Mouse (Mus musculus) hindbrain, embryonic 14.5 days (tissue): ENCODE measurements around the gene Stradb. TPM values are rescaled to one million over a fixed set of nuclear protein-coding genes. Genes with fewer than 3 reads are reported as not detected.
A peak's percentile ranks its signal among the peaks of the same experiment; 100 is the strongest.
"Not testable (repeated sequence)": the region's sequence is repeated elsewhere in the genome, so short reads cannot be mapped to it uniquely, and the experiment has no call there.

Source experiments
- ATAC-seq: fragments of 200-750 bp; cut with Nextera tagmentation; 2 replicates; pipeline ENCODE4 v1.8.0; 2017; ENCODE audit warnings: moderate number of reproducible peaks, mild to moderate bottlenecking, moderate TSS enrichment, moderate library complexity; ENCODE audit not compliant: low FRiP score
- DNase-seq: peaks from one replicate; pipeline ENCODE4 v3.0.0-alpha.2; 2015; ENCODE audit warnings: low spot score
- H3K27ac ChIP-seq: fragments of 300-500 bp; sonication (generic); 2 replicates; pipeline ENCODE4 v1.5.1; 2014; ENCODE audit warnings: mild to moderate bottlenecking, moderate library complexity
- H3K27me3 ChIP-seq: fragments of 300-500 bp; sonication (generic); 2 replicates; pipeline ENCODE4 v1.6.1; 2014; ENCODE audit warnings: mild to moderate bottlenecking, low read length, mixed read lengths; ENCODE audit not compliant: control insufficient read depth, insufficient read depth
- H3K36me3 ChIP-seq: fragments of 300-500 bp; sonication (generic); replicated peaks from 2 replicates; pipeline ENCODE4 v1.6.1; 2014; ENCODE audit not compliant: control insufficient read depth, insufficient read depth
- H3K4me1 ChIP-seq: fragments of 300-500 bp; sonication (generic); replicated peaks from 2 replicates; pipeline ENCODE4 v1.6.1; 2014; ENCODE audit warnings: antibody characterized with exemption, low read length, mixed read lengths; ENCODE audit not compliant: control insufficient read depth, insufficient read depth
- H3K4me2 ChIP-seq: fragments of 300-500 bp; sonication (generic); replicated peaks from 2 replicates; pipeline ENCODE4 v1.6.1; 2014; ENCODE audit warnings: mild to moderate bottlenecking, moderate library complexity
- H3K4me3 ChIP-seq: fragments of 300-500 bp; sonication (generic); replicated peaks from 2 replicates; pipeline ENCODE4 v1.5.1; 2014; ENCODE audit warnings: mild to moderate bottlenecking, low read length
- H3K9ac ChIP-seq: fragments of 300-500 bp; sonication (generic); 2 replicates; pipeline ENCODE4 v1.6.1; 2014
- H3K9me3 ChIP-seq: fragments of 300-500 bp; sonication (generic); 2 replicates; pipeline ENCODE4 v1.6.1; 2016; ENCODE audit warnings: low read length; ENCODE audit not compliant: control insufficient read depth
- WGBS: fragments of 180-500 bp; shearing (Covaris S2); extraction: QIAGEN DNeasy Blood & Tissue Kit; methylation state at CpG from one replicate; pipeline ENCODE4 v1.1.7; 2014; 5-methylcytosine and 5-hydroxymethylcytosine counted together
- polyA plus RNA-seq: library from polyadenylated mRNA; unstranded; fragments of >200 nt; fragmentation: Nextera tagmentation; extraction: Ambion mirVana; gene quantifications from 2 replicates; pipeline ENCODE4 v1.2.1, GENCODE M21; 2014

The Stradb gene
- polyA plus RNA-seq, 1 experiment from 2014 or later: 103 TPM

DNA sequence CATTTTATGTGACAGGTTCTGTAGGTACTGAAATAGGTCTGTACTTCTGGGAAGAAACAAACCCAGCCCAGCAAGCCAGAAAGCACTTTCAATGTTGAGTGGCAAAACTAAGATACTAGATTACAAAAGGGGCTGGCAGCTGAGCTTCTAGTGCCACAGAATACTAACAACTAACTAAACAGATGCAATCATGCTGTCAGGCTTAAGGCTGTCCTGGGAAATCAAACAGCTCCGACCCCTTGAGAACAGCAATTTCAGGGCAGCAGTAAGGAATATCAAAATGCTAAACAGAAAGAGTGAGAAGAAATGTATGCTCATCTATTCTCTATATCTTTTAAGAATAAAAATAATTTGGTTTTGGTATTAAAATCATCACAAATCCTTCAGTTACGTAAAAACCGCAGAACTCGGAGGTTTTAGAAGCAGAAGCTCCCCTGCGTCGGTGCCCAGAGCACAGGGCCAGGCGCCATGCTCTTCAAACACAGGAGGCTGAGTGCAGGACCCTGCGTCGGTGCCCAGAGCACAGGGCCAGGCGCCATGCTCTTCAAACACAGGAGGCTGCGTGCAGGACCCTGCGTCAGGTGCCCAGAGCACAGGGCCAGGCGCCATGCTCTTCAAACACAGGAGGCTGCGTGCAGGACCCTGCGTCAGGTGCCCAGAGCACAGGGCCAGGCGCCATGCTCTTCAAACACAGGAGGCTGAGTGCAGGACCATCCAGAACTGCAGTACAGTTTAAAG is 14.4 kb upstream of the Stradb start:
- H3K9me3 ChIP-seq, H3K4me1 ChIP-seq, H3K9ac ChIP-seq, ATAC-seq, H3K27ac ChIP-seq, DNase-seq, H3K36me3 ChIP-seq, H3K4me3 ChIP-seq, H3K27me3 ChIP-seq, H3K4me2 ChIP-seq: not testable (repeated sequence)
- 72% methylated on average over 16 of the region's 16 CpGs for WGBS

DNA sequence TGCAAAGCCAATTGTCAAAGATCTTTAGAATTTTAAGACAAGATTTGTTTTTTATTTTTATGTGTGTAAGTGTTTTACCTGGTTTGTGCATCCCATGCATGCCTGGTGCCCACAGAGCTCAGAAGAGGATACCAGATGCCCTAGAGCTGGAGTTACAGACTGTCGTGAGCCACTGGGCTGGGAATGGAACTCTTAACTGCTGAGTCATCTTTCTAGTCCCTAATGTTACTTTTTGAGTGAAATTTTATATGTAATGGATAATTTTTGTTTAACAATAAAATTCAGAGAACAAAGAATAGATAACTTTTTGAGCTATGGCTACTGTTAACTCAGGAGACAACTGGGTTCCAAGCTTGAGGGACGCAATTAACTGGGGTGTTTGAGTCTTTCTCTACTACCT is 13.6 kb upstream of the Stradb start:
- H3K4me1 ChIP-seq: peaks cover 5% of the 10 kb centered on the region
- no peaks in the 10 kb centered on the region for H3K36me3 ChIP-seq
- DNase-seq (no peak), ATAC-seq (no peak)
- 83% methylated on average over 2 of the region's 2 CpGs for WGBS
- H3K4me2 ChIP-seq: no peak overlapping the region
- no peaks in the 10 kb centered on the region for H3K27me3 ChIP-seq
- H3K4me3 ChIP-seq: no peak overlapping the region
- no peak overlapping the region for H3K27ac ChIP-seq
- H3K9ac ChIP-seq: no peak overlapping the region
- H3K9me3 ChIP-seq: no peaks in the 10 kb centered on the region

DNA sequence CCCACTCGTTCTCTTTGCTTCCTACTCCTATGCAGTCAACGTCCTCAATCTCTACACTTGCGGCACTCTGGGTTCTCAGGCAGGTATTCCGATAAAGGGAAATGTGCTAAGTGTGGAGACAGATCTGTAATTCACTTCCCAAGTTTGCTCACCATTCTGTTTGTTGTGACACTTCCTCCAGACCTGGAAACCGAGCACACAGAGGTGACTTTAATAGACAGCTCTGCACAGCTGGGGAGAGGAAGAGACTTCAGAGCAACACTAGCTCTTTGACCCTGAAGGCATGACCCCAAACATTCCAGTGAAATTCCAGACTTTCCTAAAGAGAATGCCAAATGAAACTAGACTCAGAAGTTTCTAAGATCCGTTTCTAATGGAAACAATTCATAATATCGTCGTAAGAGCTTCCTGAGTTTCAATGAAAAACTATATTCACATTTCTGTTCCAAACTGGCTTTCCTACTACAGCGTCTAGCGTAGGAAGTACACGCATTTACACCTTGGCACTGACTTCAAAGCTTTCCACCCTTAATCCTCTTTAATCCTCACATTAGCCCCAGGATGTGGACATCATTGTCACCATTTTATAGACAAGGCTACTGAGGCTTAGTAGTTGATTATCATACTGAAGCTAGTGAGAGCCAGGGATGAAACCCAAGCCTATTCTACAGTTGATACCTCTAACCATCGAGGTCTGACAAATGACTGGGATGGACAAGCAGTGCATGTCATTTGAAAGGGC is 12.0 kb upstream of the Stradb start:
- Histone ChIP-seq H3K4me1 (peaks cover 5% of the 10 kb centered on the region), H3K9me3 (no peaks in the 10 kb centered on the region), H3K4me3 (no peak overlapping the region), H3K27ac (no peak overlapping the region), H3K4me2 (no peak overlapping the region), H3K9ac (no peak overlapping the region), H3K36me3 (no peaks in the 10 kb centered on the region), H3K27me3 (no peaks in the 10 kb centered on the region)
- WGBS: 65% methylated on average over 12 of the region's 12 CpGs
- DNase-seq: no peak
- ATAC-seq: no peak

DNA sequence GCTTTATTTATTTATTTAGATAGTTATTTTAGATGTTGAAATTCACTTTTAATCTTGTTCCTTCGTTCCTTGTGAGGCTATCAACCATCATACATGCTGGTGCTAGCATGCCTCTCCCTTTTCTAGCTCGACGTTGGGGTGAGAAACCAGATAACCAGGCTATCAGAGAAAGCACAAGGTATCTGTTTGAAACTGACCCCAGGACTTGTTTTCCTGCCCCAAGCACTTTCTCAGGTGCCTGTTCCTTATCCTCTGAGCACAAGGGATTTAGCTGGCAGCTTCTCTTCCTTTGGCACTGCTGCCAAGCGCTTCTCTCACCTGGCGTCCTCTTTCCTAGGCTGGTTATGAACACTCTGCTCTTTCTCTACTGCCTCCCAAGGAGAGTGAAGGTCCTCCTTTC is 10.9 kb upstream of the Stradb start:
- no peaks in the 10 kb centered on the region for H3K27me3 ChIP-seq
- no peaks in the 10 kb centered on the region for H3K9me3 ChIP-seq
- ATAC-seq: no peak
- no peak overlapping the region for H3K27ac ChIP-seq
- no peaks in the 10 kb centered on the region for H3K36me3 ChIP-seq
- WGBS: 97% methylated on average over 5 of the region's 5 CpGs
- no peak overlapping the region for H3K9ac ChIP-seq
- DNase-seq: no peak
- no peak overlapping the region for H3K4me3 ChIP-seq
- H3K4me2 ChIP-seq: no peak overlapping the region
- peaks cover 5% of the 10 kb centered on the region for H3K4me1 ChIP-seq

DNA sequence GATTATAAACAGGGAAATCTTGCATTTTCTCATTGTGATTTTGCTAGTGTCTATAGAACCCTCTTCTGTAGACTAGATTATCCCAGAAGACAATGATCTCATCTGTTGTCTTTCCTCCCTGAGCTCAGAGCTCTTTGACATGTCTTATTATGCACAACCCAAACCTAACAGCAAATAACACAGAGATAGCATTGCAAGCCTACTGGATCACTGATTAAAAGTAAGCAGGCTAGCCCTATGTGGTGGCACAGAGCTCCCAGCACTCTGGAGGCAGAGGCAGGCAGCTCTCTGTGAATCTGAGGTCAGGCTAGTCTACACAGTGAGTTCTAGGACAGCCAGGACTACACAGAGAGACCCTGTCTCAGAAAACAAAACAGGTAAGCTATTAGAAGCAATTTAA is 10.5 kb upstream of the Stradb start:
- no peak overlapping the region for H3K4me2 ChIP-seq
- no peaks in the 10 kb centered on the region for H3K27me3 ChIP-seq
- no peak for ATAC-seq
- H3K9me3 ChIP-seq: no peaks in the 10 kb centered on the region
- DNase-seq: no peak
- H3K36me3 ChIP-seq: no peaks in the 10 kb centered on the region
- no peak overlapping the region for H3K4me3 ChIP-seq
- H3K27ac ChIP-seq: no peak overlapping the region
- peaks cover 5% of the 10 kb centered on the region for H3K4me1 ChIP-seq
- no peak overlapping the region for H3K9ac ChIP-seq

DNA sequence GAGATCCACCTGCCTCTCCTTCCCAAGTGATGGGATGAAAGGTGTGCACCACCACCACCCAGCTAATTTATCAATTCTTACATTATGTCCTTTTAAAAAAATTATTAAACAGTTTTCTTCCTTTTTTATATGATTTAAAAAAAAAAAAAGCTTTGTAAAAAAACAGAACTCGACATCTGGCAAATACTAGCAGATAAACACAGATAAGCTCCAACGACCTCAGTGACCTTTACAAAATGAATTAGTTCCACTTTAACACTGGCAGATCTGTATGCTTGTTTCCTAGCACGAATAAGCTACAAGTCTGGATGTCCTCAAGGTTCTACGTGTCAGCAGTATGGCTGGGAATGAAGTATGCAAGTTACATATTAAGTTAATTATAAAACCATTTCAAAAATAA is 5.8 kb upstream of the Stradb start:
- H3K4me2 ChIP-seq: no peak overlapping the region
- 60% methylated on average over 4 of the region's 4 CpGs for WGBS
- H3K9me3 ChIP-seq: no peaks in the 10 kb centered on the region
- H3K4me3 ChIP-seq: no peak overlapping the region
- H3K27ac ChIP-seq: no peak overlapping the region
- no peak for DNase-seq
- H3K4me1 ChIP-seq: peaks cover 32% of the 10 kb centered on the region
- no peaks in the 10 kb centered on the region for H3K36me3 ChIP-seq
- ATAC-seq: no peak
- H3K9ac ChIP-seq: no peak overlapping the region
- no peaks in the 10 kb centered on the region for H3K27me3 ChIP-seq

DNA sequence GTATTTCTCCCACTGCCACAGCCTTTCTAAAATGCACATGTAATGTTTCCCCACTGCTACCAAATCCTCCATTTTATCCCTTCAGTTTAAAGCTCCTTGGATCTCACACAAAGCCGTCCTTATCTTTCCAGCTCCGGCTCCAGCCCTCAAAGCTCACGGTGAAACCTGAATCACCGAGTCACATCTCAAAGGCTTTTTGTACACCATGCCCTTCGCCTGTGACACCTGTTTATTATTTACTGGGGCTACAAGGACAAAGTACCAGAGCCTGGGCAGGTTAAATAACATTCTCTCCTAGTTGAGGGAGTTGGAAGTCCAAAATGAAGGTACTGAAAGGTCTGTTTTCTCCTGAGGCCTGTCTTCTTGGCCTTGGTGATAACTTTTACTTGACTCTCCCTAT is 3.3 kb upstream of the Stradb start:
- Histone ChIP-seq H3K9ac (no peak overlapping the region), H3K27ac (no peak overlapping the region), H3K27me3 (no peaks in the 10 kb centered on the region), H3K36me3 (no peaks in the 10 kb centered on the region), H3K4me1 (peaks cover 38% of the 10 kb centered on the region), H3K4me3 (no peak overlapping the region), H3K4me2 (no peak overlapping the region; the same call in 1 of the 2 replicates), H3K9me3 (no peaks in the 10 kb centered on the region)
- WGBS: 83% methylated on average over 5 of the region's 5 CpGs
- no peak for DNase-seq
- ATAC-seq: no peak

DNA sequence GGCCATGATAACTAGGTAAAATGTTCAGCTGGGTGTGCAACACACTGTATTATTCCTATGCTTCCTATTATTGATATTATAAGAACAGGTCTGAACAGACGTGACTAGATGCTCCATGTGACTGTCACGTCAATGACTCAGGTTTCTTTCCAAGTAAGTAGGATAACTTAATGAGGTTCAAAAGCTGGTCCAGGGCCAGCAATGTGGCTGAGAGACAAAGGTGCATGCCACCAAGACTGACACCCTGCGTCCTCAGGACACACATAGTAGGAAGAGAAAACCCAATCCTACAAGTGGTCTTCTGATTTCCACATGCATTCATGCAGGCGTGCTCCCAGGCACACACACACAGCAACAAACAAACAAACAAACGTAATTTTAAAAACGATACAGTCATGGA is 2.2 kb upstream of the Stradb start:
- ATAC-seq (no peak), DNase-seq (no peak)
- Histone ChIP-seq H3K4me3 (no peak overlapping the region), H3K9ac (no peak overlapping the region), H3K27me3 (no peaks in the 10 kb centered on the region), H3K4me2 (peak overlapping the region; percentile 60), H3K36me3 (no peaks in the 10 kb centered on the region), H3K27ac (no peak overlapping the region), H3K9me3 (no peaks in the 10 kb centered on the region), H3K4me1 (peaks cover 38% of the 10 kb centered on the region)
- 90% methylated on average over 6 of the region's 6 CpGs for WGBS

DNA sequence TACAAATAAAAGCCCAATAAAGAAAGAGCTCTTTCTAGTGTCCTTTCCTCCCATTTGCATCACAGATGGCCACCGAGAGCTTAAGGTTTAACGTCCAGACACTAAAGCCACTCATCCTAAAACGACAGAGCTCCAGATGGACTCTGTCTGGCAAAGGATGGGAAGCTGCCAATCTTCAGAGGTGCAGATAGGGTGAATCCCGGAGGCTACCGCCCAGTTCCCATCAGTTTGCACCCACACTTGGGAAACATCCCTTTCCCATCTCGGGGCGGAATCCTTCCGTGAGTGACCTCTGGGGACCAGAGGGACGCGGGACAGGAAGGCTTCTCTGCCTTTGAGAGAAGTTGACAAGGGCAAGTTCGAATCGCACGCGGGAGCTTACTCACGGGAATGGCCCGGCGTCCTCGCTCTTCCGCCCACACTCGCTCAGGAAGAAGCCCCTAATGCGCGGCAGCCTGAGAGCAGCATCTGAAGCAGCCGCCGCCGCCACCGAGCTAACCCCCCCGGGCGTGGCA is 414 bp upstream of the Stradb start:
- Histone ChIP-seq H3K36me3 (peaks cover 7% of the 10 kb centered on the region), H3K4me2 (peak overlapping the region; percentile 60), H3K9ac (peak overlapping the region; percentile 82), H3K27me3 (no peaks in the 10 kb centered on the region), H3K9me3 (no peaks in the 10 kb centered on the region), H3K4me3 (peak overlapping the region; percentile 70), H3K4me1 (peaks cover 38% of the 10 kb centered on the region), H3K27ac (peak overlapping the region; percentile 80)
- ATAC-seq: no peak; the same call in 1 of the 2 replicates
- DNase-seq: peak; percentile 50
- 0% methylated on average over 28 of the region's 28 CpGs for WGBS
